Comparison of ENCODE assay signal across 17 mouse cellular contexts in genomic region chr11:104660599-104660998, GRCm38 (mm10). TPM values are rescaled to one million over a fixed set of nuclear protein-coding genes. Genes with fewer than 3 reads are reported as not detected.
DNase-seq lines count a peak whose midpoint lies in the region; ATAC-seq and TF ChIP-seq lines count a peak whose summit lies in the region.
"Had no signal": no experiment of that assay in that cellular context is flagged by ENCODE, and none has a peak within 500 bp of the region (broad histone marks: within the 10 kb centered on the region; RNA-seq: fewer than 3 reads in every experiment).

No protein-coding gene starts in this region.

- H3K4me3 ChIP-seq in intestine, postnatal 0 days (ENCODE audit: low read depth, low read length): no peak overlapping the region
- no peak overlapping the region for H3K4me3 ChIP-seq in intestine, embryonic 16.5 days (ENCODE audit: low read length)
- H3K4me3 ChIP-seq: embryonic facial prominence, embryonic 15.5 days; forebrain, embryonic 13.5 days; hindbrain, embryonic 15.5 days; limb, embryonic 15.5 days; midbrain, embryonic 12.5 days had no signal

- H3K36me3 ChIP-seq in intestine, postnatal 0 days (ENCODE audit: control insufficient read depth, insufficient read depth): peaks cover 5% of the 10 kb centered on the region; the same call in 1 of the 2 replicates
- no peaks in the 10 kb centered on the region for H3K36me3 ChIP-seq in intestine, embryonic 16.5 days (ENCODE audit: control insufficient read depth, insufficient read depth, low read length)
- H3K36me3 ChIP-seq: embryonic facial prominence, embryonic 15.5 days; hindbrain, embryonic 15.5 days; limb, embryonic 15.5 days; midbrain, embryonic 12.5 days had no signal

- peak; percentile 33; the same call in 1 of the 2 replicates for TF ChIP-seq CTCF in intestine, postnatal 0 days (IDR thresholded peaks at IDR 0.05; ENCODE audit: low read depth)

- H3K27ac ChIP-seq in intestine, postnatal 0 days (ENCODE audit: low read depth, low read length): no peak overlapping the region
- no peak overlapping the region for H3K27ac ChIP-seq in intestine, embryonic 16.5 days (ENCODE audit: low read length)
- H3K27ac ChIP-seq: embryonic facial prominence, embryonic 15.5 days; forebrain, embryonic 13.5 days; hindbrain, embryonic 15.5 days; limb, embryonic 15.5 days; midbrain, embryonic 12.5 days had no signal

- no peak overlapping the region for H3K9ac ChIP-seq in intestine, postnatal 0 days (ENCODE audit: low read depth, low read length)
- no peak overlapping the region for H3K9ac ChIP-seq in intestine, embryonic 16.5 days (ENCODE audit: low read depth, low read length)
- H3K9ac ChIP-seq: embryonic facial prominence, embryonic 15.5 days; forebrain, embryonic 13.5 days; hindbrain, embryonic 15.5 days; limb, embryonic 15.5 days; midbrain, embryonic 12.5 days had no signal

- H3K4me1 ChIP-seq in intestine, postnatal 0 days (replicated peaks; ENCODE audit: control insufficient read depth, insufficient read depth, low read length): no peaks in the 10 kb centered on the region
- H3K4me1 ChIP-seq in intestine, embryonic 16.5 days (ENCODE audit: control insufficient read depth, insufficient read depth, low read length): peaks cover 4% of the 10 kb centered on the region; the same call in 1 of the 2 replicates
- H3K4me1 ChIP-seq: embryonic facial prominence, embryonic 15.5 days; forebrain, embryonic 13.5 days; hindbrain, embryonic 15.5 days; limb, embryonic 15.5 days; midbrain, embryonic 12.5 days had no signal

- peak; percentile 39 for DNase-seq in thymus, postnatal 14 days
- DNase-seq in thymus, postnatal 25 days: no peak
- peak; percentile 51 for DNase-seq in T-cell, adult 2 months (ENCODE audit: low spot score)
- DNase-seq in adrenal gland, postnatal 4 days (ENCODE audit: low spot score in 2 of 2): no peak
- DNase-seq in MN1 (ENCODE audit: low spot score): no peak
- DNase-seq: cerebellum, adult 18-20 months; gastrocnemius, postnatal 10 days; kidney, adult 8-10 months had no signal

- 88% methylated on average over 4 of the region's 4 CpGs for WGBS in intestine, postnatal 0 days
- 92% methylated on average over 4 of the region's 4 CpGs for WGBS in intestine, embryonic 16.5 days

- H3K27me3 ChIP-seq in intestine, postnatal 0 days (replicated peaks; ENCODE audit: control insufficient read depth, insufficient read depth, low read length): no peaks in the 10 kb centered on the region
- H3K27me3 ChIP-seq in intestine, embryonic 16.5 days (replicated peaks; ENCODE audit: control insufficient read depth, insufficient read depth, low read length): no peaks in the 10 kb centered on the region
- H3K27me3 ChIP-seq: embryonic facial prominence, embryonic 15.5 days; forebrain, embryonic 13.5 days; hindbrain, embryonic 15.5 days; limb, embryonic 15.5 days; midbrain, embryonic 12.5 days had no signal

- no peaks in the 10 kb centered on the region for H3K9me3 ChIP-seq in intestine, postnatal 0 days (ENCODE audit: control insufficient read depth)
- no peaks in the 10 kb centered on the region for H3K9me3 ChIP-seq in intestine, embryonic 16.5 days (ENCODE audit: control insufficient read depth, low read length)
- H3K9me3 ChIP-seq: forebrain, embryonic 13.5 days; hindbrain, embryonic 15.5 days; limb, embryonic 15.5 days; midbrain, embryonic 12.5 days had no signal

- H3K4me2 ChIP-seq in intestine, postnatal 0 days (replicated peaks; ENCODE audit: low read depth): no peak overlapping the region
- no peak overlapping the region for H3K4me2 ChIP-seq in intestine, embryonic 16.5 days (ENCODE audit: low read depth, low read length)
- H3K4me2 ChIP-seq: embryonic facial prominence, embryonic 15.5 days; forebrain, embryonic 13.5 days; hindbrain, embryonic 15.5 days; limb, embryonic 15.5 days; midbrain, embryonic 12.5 days had no signal

- ATAC-seq in intestine, postnatal 0 days: no peak
- no peak for ATAC-seq in intestine, embryonic 16.5 days
- ATAC-seq: forebrain, embryonic 13.5 days had no signal

RNA-seq across cellular contexts. Expression of gene Gm11639, which starts 24.9 kb away (rescaled TPM):
- polyA plus RNA-seq in intestine, postnatal 0 days (2015; fragmentation: Nextera tagmentation; extraction: Ambion mirVana): 0.01 TPM in 1 of 2 replicates, not detected in the other
- polyA plus RNA-seq in intestine, embryonic 16.5 days (2015; fragmentation: Nextera tagmentation; extraction: Ambion mirVana): 0.02 TPM in 1 of 2 replicates, not detected in the other
- under 1 TPM; 0.06 to 0.11 TPM for total RNA-seq in adrenal gland, postnatal 4 days (2021)
- polyA plus RNA-seq: forebrain, embryonic 13.5 days; heart, embryonic 14.5 days; limb, embryonic 15.5 days; midbrain, embryonic 12.5 days; urinary bladder, adult 2 months had no signal

RNA-seq across cellular contexts. Expression of gene Itgb3, which starts 52.8 kb away (rescaled TPM):
- polyA plus RNA-seq in intestine, postnatal 0 days (2015; fragmentation: Nextera tagmentation; extraction: Ambion mirVana): 5.3 and 6.1 TPM in 2 replicates
- polyA plus RNA-seq in intestine, embryonic 16.5 days (2015; fragmentation: Nextera tagmentation; extraction: Ambion mirVana): 4.9 and 5.5 TPM in 2 replicates
- 10 to 100 TPM; 12.9 to 16.6 TPM for total RNA-seq in adrenal gland, postnatal 4 days (2021)

Comparison
In these comparisons a context has a peak if more than half of its experiments do, and no peak if none do; other contexts are left out.
1. DNase-seq: peak in thymus, postnatal 14 days (single experiment) and T-cell, adult 2 months (single experiment); none in thymus, postnatal 25 days (single experiment), adrenal gland, postnatal 4 days (0 of 2) and MN1 (single experiment).